Mouse (Mus musculus): ENCODE measurements around the gene Plppr3. TPM values are rescaled to one million over a fixed set of nuclear protein-coding genes. Genes with fewer than 3 reads are reported as not detected.

Gene Plppr3
- polyA plus RNA-seq, 1 experiment: 3.6 TPM

DNA sequence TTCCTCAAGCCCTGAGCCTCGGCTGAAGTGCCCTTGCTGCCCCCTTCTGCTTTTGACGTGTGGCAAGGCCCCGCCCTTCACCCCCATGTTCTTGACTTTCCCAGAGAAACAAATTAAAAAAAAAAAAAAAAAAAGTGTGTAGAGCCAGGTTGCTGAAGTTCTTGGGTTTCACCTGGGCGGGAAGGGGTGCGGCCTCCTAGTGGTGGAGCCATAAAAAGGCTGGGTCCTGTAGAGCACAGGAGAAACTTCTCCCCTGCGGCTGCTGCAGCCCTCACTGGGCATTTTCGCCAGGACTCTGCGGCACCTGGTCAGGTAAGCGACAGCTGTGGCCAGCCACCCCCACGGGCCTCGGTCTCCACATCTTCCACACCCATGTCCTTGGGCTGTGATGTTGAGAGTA is 53.7 kb downstream of the Plppr3 start, which contains the start of gene Misp:
Misp (plus strand) TSS at position 208 of the 400 bp plus-strand sequence.
- no peak within 1 kb of the TSS for H3K4me3 ChIP-seq (ENCODE audit: extremely low read depth, insufficient read depth, insufficient read length)
- H3K27me3 ChIP-seq (ENCODE audit: control insufficient read depth, insufficient read depth, low read length): no peaks in the 10 kb centered on the region
- no peaks in the 10 kb centered on the region for H3K36me3 ChIP-seq (ENCODE audit: control insufficient read depth, insufficient read depth, low read length)
- DNase-seq (ENCODE audit: low read depth in 1 of 2, low spot score in 2 of 2): no peak
- H3K4me1 ChIP-seq (ENCODE audit: control insufficient read depth, insufficient read depth, insufficient read length): no peaks in the 10 kb centered on the region
- H3K27ac ChIP-seq (ENCODE audit: insufficient read depth, low read length): no peak within 1 kb of the TSS
- whole genome bisulfite sequencing: 83% methylated on average over 11 of the region's 11 CpGs
- no peak for TF ChIP-seq POLR2A (IDR thresholded peaks at IDR 0.05; ENCODE audit: low read depth, low read length)
- no peak for TF ChIP-seq CTCF (IDR thresholded peaks at IDR 0.05; ENCODE audit: extremely low read depth, insufficient read depth, insufficient read length, insufficient replicate concordance)

DNA sequence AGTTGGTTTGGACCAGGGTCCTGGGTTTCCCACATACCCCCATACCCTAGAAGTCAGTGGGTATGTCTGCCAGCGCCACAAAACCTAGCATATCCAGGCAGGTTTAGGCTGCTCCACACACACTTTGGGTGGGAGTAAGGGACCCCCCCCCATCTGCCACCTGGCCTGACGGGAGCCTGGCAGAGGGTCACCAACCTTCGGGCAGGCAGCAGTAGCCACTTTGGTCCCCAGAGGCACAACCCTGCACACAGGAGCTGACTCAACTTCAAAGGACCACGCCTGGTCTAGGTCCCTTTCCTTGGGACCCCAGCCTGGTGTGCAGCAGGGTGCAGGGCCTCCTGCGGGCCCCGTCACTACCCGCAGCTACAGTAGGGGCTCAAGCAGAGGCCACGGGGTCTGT is 54.2 kb downstream of the Plppr3 start:
- H3K4me1 ChIP-seq (ENCODE audit: control insufficient read depth, insufficient read depth, insufficient read length): no peaks in the 10 kb centered on the region
- H3K36me3 ChIP-seq (ENCODE audit: control insufficient read depth, insufficient read depth, low read length): no peaks in the 10 kb centered on the region
- H3K27ac ChIP-seq (ENCODE audit: insufficient read depth, low read length): no peak overlapping the region
- no peak overlapping the region for H3K4me3 ChIP-seq (ENCODE audit: extremely low read depth, insufficient read depth, insufficient read length)
- DNase-seq (ENCODE audit: low read depth in 1 of 2, low spot score in 2 of 2): no peak
- H3K27me3 ChIP-seq (ENCODE audit: control insufficient read depth, insufficient read depth, low read length): no peaks in the 10 kb centered on the region
- whole genome bisulfite sequencing: 81% methylated on average over 8 of the region's 8 CpGs
- TF ChIP-seq POLR2A (IDR thresholded peaks at IDR 0.05; ENCODE audit: low read depth, low read length) (no peak), CTCF (IDR thresholded peaks at IDR 0.05; ENCODE audit: extremely low read depth, insufficient read depth, insufficient read length, insufficient replicate concordance) (no peak)

DNA sequence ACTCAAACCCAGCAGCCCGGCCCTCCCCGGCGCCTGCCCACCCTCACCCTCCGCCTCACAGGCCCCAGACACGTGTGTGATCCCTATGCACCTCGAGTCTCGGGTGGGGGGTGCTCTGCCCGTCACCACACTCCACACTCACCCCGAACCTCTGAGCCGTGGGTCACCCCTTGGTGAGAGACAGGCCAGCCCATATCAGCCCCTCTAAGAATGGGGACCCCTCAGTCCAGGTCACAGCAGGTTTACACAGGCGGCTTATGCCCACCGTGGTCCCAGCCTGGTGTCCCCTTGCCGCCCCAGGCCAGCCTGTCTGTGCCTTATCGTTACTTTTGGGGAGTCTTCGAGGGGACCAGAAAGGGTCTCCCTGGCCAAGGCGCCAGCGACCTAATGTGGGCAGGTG is 54.8 kb downstream of the Plppr3 start:
- no peaks in the 10 kb centered on the region for H3K36me3 ChIP-seq (ENCODE audit: control insufficient read depth, insufficient read depth, low read length)
- no peak for DNase-seq (ENCODE audit: low read depth in 1 of 2, low spot score in 2 of 2)
- H3K27ac ChIP-seq (ENCODE audit: insufficient read depth, low read length): no peak overlapping the region
- H3K4me1 ChIP-seq (ENCODE audit: control insufficient read depth, insufficient read depth, insufficient read length): no peaks in the 10 kb centered on the region
- no peaks in the 10 kb centered on the region for H3K27me3 ChIP-seq (ENCODE audit: control insufficient read depth, insufficient read depth, low read length)
- 90% methylated on average over 17 of the region's 17 CpGs for WGBS
- no peak overlapping the region for H3K4me3 ChIP-seq (ENCODE audit: extremely low read depth, insufficient read depth, insufficient read length)
- TF ChIP-seq CTCF (IDR thresholded peaks at IDR 0.05; ENCODE audit: extremely low read depth, insufficient read depth, insufficient read length, insufficient replicate concordance) (no peak), POLR2A (IDR thresholded peaks at IDR 0.05; ENCODE audit: low read depth, low read length) (no peak)

DNA sequence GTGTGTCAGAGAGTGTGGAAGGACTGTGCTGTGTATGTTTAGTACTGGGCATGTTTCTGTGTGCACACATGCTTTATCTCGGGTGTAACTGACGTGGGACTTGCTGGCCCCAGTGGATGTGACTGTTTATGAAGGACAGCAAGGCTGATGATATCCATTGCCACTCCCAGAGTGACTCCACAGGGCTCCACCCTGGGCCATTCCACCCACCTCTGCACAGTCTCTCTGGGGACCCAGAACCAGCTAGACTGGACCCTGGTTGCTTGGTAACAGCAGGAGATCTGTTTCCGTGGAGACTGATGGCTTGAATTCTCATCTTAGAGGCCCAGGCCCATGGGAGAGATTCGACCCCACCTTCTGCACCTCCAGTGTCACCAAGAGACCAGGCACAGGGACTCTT is 56.2 kb downstream of the Plppr3 start:
- DNase-seq (ENCODE audit: low read depth in 1 of 2, low spot score in 2 of 2): no peak
- H3K4me1 ChIP-seq (ENCODE audit: control insufficient read depth, insufficient read depth, insufficient read length): no peaks in the 10 kb centered on the region
- H3K36me3 ChIP-seq (ENCODE audit: control insufficient read depth, insufficient read depth, low read length): no peaks in the 10 kb centered on the region
- no peak overlapping the region for H3K4me3 ChIP-seq (ENCODE audit: extremely low read depth, insufficient read depth, insufficient read length)
- no peaks in the 10 kb centered on the region for H3K27me3 ChIP-seq (ENCODE audit: control insufficient read depth, insufficient read depth, low read length)
- no peak for TF ChIP-seq CTCF (IDR thresholded peaks at IDR 0.05; ENCODE audit: extremely low read depth, insufficient read depth, insufficient read length, insufficient replicate concordance)
- no peak for TF ChIP-seq POLR2A (IDR thresholded peaks at IDR 0.05; ENCODE audit: low read depth, low read length)
- WGBS: 87% methylated on average over 4 of the region's 4 CpGs
- H3K27ac ChIP-seq (ENCODE audit: insufficient read depth, low read length): no peak overlapping the region

DNA sequence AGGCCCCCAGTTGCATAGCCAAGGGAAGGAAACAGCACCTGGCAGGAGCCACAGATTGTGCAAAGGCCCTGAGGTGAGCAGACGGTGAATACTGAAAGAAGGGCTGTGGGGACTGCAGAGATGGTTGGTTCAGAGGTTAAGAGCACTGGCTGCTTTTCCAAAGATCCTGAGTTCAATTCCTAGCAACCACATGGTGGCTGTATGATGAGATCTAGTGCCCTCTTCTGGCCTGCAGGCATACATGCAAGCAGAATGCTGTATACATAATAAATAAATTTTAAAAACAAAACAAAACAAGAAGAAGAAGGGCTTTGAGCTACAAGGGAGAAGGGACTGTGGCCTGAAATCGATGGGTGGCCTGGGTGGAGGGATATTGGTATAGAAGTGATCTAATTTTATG is 57.3 kb downstream of the Plppr3 start:
- H3K4me1 ChIP-seq (ENCODE audit: control insufficient read depth, insufficient read depth, insufficient read length): no peaks in the 10 kb centered on the region
- WGBS: 68% methylated on average over 2 of the region's 2 CpGs
- no peak for DNase-seq (ENCODE audit: low read depth in 1 of 2, low spot score in 2 of 2)
- no peaks in the 10 kb centered on the region for H3K36me3 ChIP-seq (ENCODE audit: control insufficient read depth, insufficient read depth, low read length)
- H3K4me3 ChIP-seq (ENCODE audit: extremely low read depth, insufficient read depth, insufficient read length): no peak overlapping the region
- no peaks in the 10 kb centered on the region for H3K27me3 ChIP-seq (ENCODE audit: control insufficient read depth, insufficient read depth, low read length)
- TF ChIP-seq POLR2A (IDR thresholded peaks at IDR 0.05; ENCODE audit: low read depth, low read length) (no peak), CTCF (IDR thresholded peaks at IDR 0.05; ENCODE audit: extremely low read depth, insufficient read depth, insufficient read length, insufficient replicate concordance) (no peak)
- H3K27ac ChIP-seq (ENCODE audit: insufficient read depth, low read length): no peak overlapping the region

DNA sequence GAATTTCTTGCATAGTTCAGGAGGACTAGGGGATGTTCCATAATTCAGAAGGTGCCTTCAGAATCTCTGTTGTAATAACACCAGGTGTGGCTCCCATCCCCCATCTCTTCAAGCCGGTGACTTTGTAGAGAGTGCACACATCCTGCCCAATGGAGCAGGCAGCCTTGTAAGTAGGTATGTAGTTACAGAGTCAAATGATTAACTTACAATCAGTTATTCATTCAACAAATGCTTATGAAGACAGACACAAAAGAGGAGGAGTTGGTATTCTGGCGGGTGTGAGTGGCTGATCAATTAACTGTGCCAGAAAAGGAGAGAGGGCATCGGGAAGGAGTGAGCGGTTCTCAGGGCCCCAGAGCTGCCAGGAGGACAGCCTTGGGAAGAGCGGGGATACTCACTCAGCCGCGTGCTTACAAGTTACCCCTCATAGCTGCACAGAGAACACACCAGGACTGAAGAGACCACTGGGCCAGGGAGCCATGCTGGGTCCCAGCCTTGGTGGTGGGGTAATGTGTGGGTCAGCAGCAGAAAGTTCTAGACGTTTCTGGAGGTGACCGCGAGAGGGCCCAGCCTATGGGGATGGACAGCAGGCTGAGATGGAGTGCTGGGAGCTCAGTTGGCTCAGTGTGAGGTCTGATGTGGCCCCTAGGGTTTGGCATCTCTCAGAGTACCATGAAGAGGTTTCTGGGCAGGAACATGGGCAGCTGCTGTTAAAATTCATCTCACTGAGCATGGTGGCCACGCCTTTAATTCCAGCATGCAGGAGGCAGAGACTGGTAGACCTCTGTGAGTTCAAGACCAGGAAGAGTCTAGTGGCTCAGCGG is 58.6 kb downstream of the Plppr3 start:
- Histone ChIP-seq H3K36me3 (ENCODE audit: control insufficient read depth, insufficient read depth, low read length) (no peaks in the 10 kb centered on the region), H3K4me1 (ENCODE audit: control insufficient read depth, insufficient read depth, insufficient read length) (no peaks in the 10 kb centered on the region), H3K27me3 (ENCODE audit: control insufficient read depth, insufficient read depth, low read length) (no peaks in the 10 kb centered on the region), H3K27ac (ENCODE audit: insufficient read depth, low read length) (no peak overlapping the region), H3K4me3 (ENCODE audit: extremely low read depth, insufficient read depth, insufficient read length) (no peak overlapping the region)
- no peak for TF ChIP-seq POLR2A (IDR thresholded peaks at IDR 0.05; ENCODE audit: low read depth, low read length)
- TF ChIP-seq CTCF (IDR thresholded peaks at IDR 0.05; ENCODE audit: extremely low read depth, insufficient read depth, insufficient read length, insufficient replicate concordance): no peak
- 90% methylated on average over 12 of the region's 12 CpGs for WGBS
- DNase-seq (ENCODE audit: low read depth in 1 of 2, low spot score in 2 of 2): no peak

DNA sequence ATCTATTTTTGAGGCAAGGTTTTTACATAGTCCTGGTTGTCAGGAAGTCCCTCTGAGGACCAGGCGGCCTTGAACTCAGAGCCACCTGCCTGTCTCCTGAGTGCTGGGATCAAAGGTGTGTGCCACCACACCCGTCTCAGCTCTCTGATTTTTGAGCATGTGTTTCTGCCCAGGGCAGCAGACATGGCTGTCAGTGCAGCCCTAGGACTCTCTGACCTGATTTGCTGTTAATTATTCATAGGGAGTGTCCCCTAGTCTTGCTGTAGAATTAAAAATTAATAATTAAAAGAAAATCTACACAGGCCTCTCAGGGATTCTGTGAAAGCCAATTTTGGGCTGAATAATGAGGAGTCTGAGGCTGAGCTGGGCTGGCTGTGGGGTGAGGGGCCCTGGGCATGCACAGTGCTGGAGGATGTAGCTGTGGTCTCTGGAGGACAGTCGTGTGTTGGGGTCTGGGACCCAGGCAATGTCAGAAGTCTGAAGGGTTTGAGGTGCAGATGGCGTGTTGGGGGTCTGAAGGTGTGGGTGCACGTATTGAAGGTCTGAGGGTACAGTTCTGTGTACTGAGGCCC is 60.1 kb downstream of the Plppr3 start:
- no peaks in the 10 kb centered on the region for H3K4me1 ChIP-seq (ENCODE audit: control insufficient read depth, insufficient read depth, insufficient read length)
- H3K27ac ChIP-seq (ENCODE audit: insufficient read depth, low read length): no peak overlapping the region
- H3K4me3 ChIP-seq (ENCODE audit: extremely low read depth, insufficient read depth, insufficient read length): no peak overlapping the region
- no peaks in the 10 kb centered on the region for H3K36me3 ChIP-seq (ENCODE audit: control insufficient read depth, insufficient read depth, low read length)
- DNase-seq (ENCODE audit: low read depth in 1 of 2, low spot score in 2 of 2): no peak
- WGBS: 86% methylated on average over 5 of the region's 5 CpGs
- H3K27me3 ChIP-seq (ENCODE audit: control insufficient read depth, insufficient read depth, low read length): no peaks in the 10 kb centered on the region
- TF ChIP-seq POLR2A (IDR thresholded peaks at IDR 0.05; ENCODE audit: low read depth, low read length) (no peak), CTCF (IDR thresholded peaks at IDR 0.05; ENCODE audit: extremely low read depth, insufficient read depth, insufficient read length, insufficient replicate concordance) (no peak)

Measured in spleen, adult 2 months (tissue).